Mouse (Mus musculus) gastrocnemius, postnatal 36 days (tissue): ENCODE data around the gene Gm5105. TPM values are rescaled to one million over a fixed set of nuclear protein-coding genes. Genes with fewer than 3 reads are reported as not detected.

ENCODE experiments used
- DNase-seq, 2 experiments: peaks; one replicate each; pipeline ENCODE4 v3.0.0; 2022
- intact Hi-C: fragments of 180-260 bp; cut with DNase I; formaldehyde crosslinking; loops from one replicate; pipeline ENCODE4 v1.15.1; 2025
- long read RNA-seq, 2 experiments: library from polyadenylated mRNA; stranded (forward); transcript quantifications; one replicate each; pipeline ENCODE4 v2.0.0; 2021
- total RNA-seq, 2 experiments: library from RNA; stranded (reverse); gene quantifications; 2 replicates each; pipeline ENCODE4 v1.2.3; 2021

Gm5105 gene
- total RNA-seq = 1 to 10 TPM; 1.3 to 1.9 TPM
- long read RNA-seq, experiment 1, partial matches to known transcripts = 0 of 4 reads
- long read RNA-seq, experiment 1, other reads (novel, unspliced or antisense) = 4 of 4 reads
- long read RNA-seq, experiment 2, partial matches to known transcripts = 0 of 6 reads
- long read RNA-seq, experiment 2, other reads (novel, unspliced or antisense) = 6 of 6 reads

GRCm38 (mm10) chr3:138067288-138067687 lies at the start of gene Gm5105:
TSS of gene Gm5105 (minus strand) at chr3:138067388.
- intact Hi-C loops = loop anchor here (5.0 kb wide), 2 partner anchors 75 to 200 kb away; partner anchors contain the start of gene Dnajb14

GRCm38 (mm10) chr3:138116871-138117270 lies 49.7 kb upstream of the Gm5105 start:
- intact Hi-C loops = no loop called here
- peak in 1 of 2 experiments; percentile 31 for DNase-seq

More at GRCm38 (mm10) chr3:138067288-138067687, at the start of gene Gm5105:
- no peak for DNase-seq

GRCm38 (mm10) chr3:138114106-138114505 lies 46.9 kb upstream of the Gm5105 start:
- no peak for DNase-seq
- intact Hi-C loops = no loop called here

- DNase-seq = no peak
- intact Hi-C loops = no loop called here
Measured at GRCm38 (mm10) chr3:138110910-138111782, 44.0 kb upstream of the Gm5105 start.

GRCm38 (mm10) chr3:138106887-138107286 lies 39.7 kb upstream of the Gm5105 start:
- DNase-seq = no peak
- intact Hi-C loops = no loop called here

GRCm38 (mm10) chr3:138105056-138105455 lies 37.9 kb upstream of the Gm5105 start:
- intact Hi-C loops = no loop called here
- DNase-seq = no peak

- intact Hi-C loops = no loop called here
- no peak for DNase-seq
Measured at GRCm38 (mm10) chr3:138103690-138104089, 36.5 kb upstream of the Gm5105 start.

GRCm38 (mm10) chr3:138101936-138102335 lies 34.7 kb upstream of the Gm5105 start:
- intact Hi-C loops = no loop called here
- DNase-seq = no peak

GRCm38 (mm10) chr3:138097718-138098117 lies 30.5 kb upstream of the Gm5105 start:
- no peak for DNase-seq
- intact Hi-C loops = no loop called here

GRCm38 (mm10) chr3:138096263-138097028 lies 29.3 kb upstream of the Gm5105 start:
- intact Hi-C loops = no loop called here
- no peak for DNase-seq

- intact Hi-C loops = no loop called here
- no peak for DNase-seq
Measured at GRCm38 (mm10) chr3:138095718-138096117, 28.5 kb upstream of the Gm5105 start.

- intact Hi-C loops = no loop called here
- DNase-seq = no peak
Measured at GRCm38 (mm10) chr3:138095301-138095700, 28.1 kb upstream of the Gm5105 start.

- intact Hi-C loops = no loop called here
- DNase-seq = no peak
Measured at GRCm38 (mm10) chr3:138083896-138084295, 16.7 kb upstream of the Gm5105 start.

GRCm38 (mm10) chr3:138083073-138083637 lies 16.0 kb upstream of the Gm5105 start:
- intact Hi-C loops = no loop called here

GRCm38 (mm10) chr3:138078701-138079100 lies 11.5 kb upstream of the Gm5105 start:
- DNase-seq = no peak
- intact Hi-C loops = no loop called here

More at GRCm38 (mm10) chr3:138083073-138083637, 16.0 kb upstream of the Gm5105 start:
- no peak for DNase-seq

GRCm38 (mm10) chr3:138077476-138078340 lies 10.5 kb upstream of the Gm5105 start:
- intact Hi-C loops = no loop called here
- DNase-seq = no peak

GRCm38 (mm10) chr3:138075209-138075608 lies 8.0 kb upstream of the Gm5105 start:
- peak in 1 of 2 experiments; percentile 18 for DNase-seq
- intact Hi-C loops = no loop called here

- intact Hi-C loops = loop anchor here (5.0 kb wide), 1 partner anchor 47 kb away; no protein-coding TSS in a partner anchor
- DNase-seq = no peak
Measured at GRCm38 (mm10) chr3:138074214-138074613, 7.0 kb upstream of the Gm5105 start.

GRCm38 (mm10) chr3:138071476-138072073 lies 4.4 kb upstream of the Gm5105 start:
- DNase-seq = no peak
- intact Hi-C loops = loop anchor here (2.0 to 5.0 kb wide), 3 partner anchors 44 to 71 kb away; partner anchors contain the start of gene Trmt10a
